Mouse (Mus musculus) mouse embryonic stem cell (cell line): Measurements from ENCODE around the gene Cebpa.

ENCODE experiments used
- in situ Hi-C, 2 experiments: fragments of 300-500 bp; cut with MboI; formaldehyde crosslinking; loops; 1 replicate in 1 of 2; 3 replicates in 1 of 2; pipeline ENCODE4 v1.14.3; 2019 to 2020; ENCODE audit warnings: low sequenced_read_pairs in 2 of 2, low pct_unique_long_range_greater_than_20kb in 1 of 2, mixed read lengths in 1 of 2; ENCODE audit not compliant: unreplicated experiment in 1 of 2

The Cebpa gene

DNA sequence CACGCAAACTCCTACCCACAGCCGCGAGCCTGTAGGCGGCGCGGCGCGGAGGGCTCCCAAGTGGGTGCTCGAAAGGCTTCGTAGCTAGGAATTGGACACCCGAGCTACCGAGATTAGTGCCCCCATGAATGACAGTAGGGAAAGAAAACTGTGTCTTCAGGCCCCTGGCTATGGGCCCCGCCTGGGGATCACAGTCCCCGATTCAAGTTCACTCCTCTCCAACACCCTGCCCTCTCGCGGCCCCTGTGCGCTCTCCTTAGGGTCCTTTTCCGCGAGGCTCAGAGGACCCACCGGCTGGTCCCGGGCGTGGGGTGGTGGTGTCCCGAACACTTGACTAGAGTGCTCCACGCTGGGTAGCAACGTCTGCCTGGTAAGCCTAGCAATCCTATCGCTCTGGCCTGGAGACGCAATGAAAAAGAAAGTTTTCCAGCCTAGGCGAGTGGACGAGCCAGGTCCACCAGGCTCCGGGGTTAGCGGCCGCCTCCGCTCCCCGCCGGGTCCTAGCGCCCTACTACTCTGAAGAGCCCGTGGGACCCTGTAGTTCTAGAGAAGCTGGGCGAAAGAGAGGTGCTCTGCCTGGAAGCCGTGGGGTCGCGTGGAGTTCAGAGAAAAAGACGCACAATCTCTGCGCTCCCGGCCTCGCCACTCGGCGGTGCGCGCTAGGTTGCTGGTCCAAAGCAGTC lies 853 bp upstream of the Cebpa start:
- in situ Hi-C loops, result no loop called here

DNA sequence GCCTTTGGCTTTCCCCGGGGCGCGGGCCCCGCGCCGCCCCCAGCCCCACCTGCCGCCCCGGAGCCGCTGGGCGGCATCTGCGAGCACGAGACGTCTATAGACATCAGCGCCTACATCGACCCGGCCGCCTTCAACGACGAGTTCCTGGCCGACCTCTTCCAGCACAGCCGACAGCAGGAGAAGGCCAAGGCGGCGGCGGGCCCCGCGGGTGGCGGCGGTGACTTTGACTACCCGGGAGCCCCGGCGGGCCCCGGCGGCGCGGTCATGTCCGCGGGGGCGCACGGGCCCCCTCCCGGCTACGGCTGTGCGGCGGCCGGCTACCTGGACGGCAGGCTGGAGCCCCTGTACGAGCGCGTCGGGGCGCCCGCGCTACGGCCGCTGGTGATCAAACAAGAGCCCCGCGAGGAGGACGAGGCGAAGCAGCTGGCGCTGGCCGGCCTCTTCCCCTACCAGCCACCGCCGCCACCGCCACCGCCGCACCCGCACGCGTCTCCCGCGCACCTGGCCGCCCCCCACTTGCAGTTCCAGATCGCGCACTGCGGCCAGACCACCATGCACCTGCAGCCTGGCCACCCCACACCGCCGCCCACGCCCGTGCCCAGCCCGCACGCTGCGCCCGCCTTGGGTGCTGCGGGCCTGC lies 533 bp downstream of the Cebpa start:
- in situ Hi-C loops, result no loop called here

DNA sequence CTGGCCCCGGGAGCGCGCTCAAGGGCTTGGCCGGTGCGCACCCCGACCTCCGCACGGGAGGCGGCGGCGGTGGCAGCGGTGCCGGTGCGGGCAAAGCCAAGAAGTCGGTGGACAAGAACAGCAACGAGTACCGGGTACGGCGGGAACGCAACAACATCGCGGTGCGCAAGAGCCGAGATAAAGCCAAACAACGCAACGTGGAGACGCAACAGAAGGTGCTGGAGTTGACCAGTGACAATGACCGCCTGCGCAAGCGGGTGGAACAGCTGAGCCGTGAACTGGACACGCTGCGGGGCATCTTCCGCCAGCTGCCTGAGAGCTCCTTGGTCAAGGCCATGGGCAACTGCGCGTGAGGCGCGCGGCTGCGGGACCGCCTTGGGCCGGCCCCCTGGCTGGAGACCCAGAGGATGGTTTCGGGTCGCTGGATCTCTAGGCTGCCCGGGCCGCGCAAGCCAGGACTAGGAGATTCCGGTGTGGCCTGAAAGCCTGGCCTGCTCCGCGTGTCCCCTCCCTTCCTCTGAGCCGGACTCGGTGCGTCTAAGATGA lies 1.1 kb downstream of the Cebpa start:
- in situ Hi-C loops, result no loop called here

DNA sequence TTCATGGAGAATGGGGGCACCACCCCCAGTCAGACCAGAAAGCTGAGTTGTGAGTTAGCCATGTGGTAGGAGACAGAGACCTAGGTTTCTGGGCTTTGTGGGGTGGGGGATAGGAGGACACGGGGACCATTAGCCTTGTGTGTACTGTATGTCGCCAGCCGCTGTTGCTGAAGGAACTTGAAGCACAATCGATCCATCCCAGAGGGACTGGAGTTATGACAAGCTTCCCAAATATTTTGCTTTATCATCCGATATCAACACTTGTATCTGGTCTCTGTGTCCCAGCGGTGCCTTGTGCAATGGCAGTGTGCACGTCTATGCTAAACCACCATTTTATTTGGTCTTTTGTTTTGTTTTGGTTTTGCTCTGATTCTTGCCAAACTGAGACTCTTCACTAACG lies 2.1 kb downstream of the Cebpa start:
- in situ Hi-C loops, result no loop called here

DNA sequence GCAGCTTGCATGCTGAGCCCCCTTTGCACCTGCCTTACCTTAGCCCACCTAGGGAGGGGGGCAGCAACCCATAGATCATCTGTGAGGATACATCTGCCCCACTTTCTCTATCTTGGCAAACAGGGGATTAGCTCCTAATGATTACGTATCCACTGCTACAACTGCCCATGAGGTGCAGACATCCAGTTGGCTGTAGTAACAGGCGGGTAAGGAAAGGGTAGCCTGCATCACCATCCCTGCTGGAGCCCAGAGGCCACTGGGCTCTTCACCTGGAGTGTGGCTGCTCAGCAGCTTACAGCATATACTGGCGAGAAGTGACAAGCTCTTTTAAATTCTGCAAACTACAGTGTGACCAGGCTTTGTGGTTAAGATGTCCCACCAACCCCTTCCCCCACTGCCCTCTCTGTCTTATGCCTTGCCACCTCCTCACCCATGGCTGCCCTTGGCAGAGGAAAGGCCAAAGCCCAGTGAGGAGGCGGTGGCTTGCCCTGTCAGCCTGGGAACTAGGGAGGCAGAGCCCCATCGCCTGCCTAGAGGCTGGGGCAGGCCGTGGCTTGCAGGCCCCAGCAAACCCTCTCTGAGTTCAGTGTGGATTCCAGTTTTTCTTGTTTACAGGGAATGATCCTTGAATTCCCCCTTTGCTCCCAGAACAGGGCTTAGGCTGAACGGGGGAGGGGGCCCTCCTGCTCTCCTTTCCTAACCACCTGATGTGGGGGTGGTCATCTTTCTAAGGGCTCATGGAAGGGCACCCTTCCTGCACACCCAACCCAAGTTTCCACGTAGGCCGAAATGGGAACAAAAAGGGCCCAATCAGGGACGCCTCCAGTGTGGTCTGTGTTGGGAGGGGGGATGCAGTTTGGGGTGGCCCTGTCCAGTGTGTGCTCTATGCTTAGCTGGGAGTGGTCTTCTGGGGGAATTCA lies 3.6 kb downstream of the Cebpa start:
- in situ Hi-C loops, result no loop called here

DNA sequence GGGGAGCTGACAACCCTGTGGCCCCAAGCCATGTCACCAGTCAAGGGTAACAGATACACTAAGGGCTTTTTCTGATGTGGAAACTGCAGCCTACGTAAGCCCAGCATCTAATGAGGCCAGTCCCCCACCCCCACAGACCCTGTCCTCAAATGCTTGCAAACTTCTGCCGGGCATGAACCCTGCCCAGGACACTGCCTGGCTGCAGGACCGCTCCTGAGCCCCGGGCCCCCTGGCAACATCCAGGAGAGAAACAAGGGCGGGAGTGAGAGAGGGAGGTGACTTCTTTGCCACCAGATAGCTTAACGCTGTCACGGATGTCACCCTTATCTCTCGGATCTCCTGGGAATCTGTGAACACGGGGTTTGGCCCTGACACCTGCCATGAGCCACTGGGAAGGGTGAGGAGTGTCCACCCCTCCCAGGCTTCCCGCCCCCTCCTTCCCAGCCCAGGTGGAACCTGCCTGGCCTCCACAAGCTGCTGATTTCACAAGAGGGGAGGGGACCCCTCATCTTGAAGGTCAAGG lies 4.4 kb downstream of the Cebpa start:
- in situ Hi-C loops, result no loop called here

DNA sequence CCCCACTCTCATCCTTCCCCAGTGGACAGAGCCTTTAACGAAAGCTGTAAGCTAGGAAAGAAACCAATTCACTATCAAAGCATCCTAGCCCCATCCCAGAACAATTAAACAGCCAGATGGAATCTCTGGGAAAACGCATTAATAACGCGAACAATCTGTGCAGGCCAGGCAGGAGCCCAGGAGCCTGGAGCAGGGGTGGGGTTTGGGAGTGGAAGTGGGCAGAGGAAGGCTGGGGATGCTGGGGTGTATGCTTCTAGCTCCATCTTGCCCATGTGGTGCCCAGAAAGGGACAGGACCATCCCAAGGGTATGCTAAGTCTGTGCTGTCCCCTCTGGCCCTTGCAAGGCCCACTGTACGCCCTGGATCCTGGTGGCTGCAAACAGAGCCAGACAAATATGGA lies 5.1 kb downstream of the Cebpa start:
- in situ Hi-C loops, result no loop called here

DNA sequence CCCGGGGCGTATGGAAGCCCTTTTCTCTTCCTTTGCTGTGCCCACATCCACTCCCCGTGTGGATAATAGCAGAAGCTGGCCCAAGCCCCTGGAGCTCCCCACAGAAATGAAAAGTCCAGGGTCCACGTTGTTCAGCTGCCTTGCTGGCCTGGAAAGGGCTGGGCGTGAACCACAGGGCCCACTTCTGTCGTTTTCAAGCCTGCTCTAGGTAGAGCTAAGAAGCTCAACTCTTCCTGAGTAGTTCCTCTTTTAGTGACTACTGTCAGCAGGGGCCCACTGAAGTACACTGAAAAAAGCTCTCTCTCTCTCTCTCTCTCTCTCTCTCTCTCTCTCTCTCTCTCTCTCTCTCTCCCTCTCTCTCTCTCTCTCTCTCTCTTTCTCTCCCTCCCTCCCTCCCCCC lies 5.7 kb downstream of the Cebpa start:
- in situ Hi-C loops, result no loop called here

DNA sequence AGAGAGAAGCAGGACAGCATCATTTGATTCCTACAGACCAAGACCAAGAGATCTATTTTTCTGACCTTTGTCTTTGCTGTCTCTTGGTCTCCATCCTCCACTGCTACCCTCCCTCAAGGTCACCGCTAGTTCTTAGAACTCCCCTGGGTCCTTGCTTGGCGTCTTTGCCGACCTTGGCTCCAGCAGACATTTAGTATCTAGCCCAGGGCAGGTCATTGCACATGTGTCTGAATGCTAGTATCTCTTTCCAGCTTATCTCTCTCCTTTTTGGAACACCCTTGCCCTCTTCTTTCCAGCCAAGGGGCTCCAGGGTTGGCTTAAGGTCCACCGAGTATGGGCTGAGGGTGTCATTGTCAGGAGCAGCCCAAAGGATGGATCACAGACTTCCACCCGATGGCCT lies 6.9 kb downstream of the Cebpa start:
- in situ Hi-C loops, result no loop called here

DNA sequence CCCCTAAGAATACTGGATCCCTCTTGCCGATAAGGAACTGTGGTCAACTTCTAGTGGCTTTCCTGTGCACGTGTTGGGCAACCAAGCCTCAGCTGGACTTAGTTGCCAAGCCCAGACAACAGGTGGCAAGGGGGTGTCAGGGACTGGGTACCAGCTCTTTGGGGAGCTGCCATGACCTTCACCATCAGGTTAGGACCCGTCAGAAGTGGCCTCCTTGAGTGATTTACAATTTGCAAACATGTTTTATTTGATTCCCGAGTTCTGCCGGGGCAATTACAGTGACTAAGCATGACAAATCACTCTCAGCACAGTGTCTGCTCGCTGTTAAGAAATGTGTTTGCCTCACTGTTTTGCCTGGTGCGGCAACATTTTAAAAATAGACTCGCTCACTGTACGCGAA lies 7.9 kb downstream of the Cebpa start:
- in situ Hi-C loops, result no loop called here

DNA sequence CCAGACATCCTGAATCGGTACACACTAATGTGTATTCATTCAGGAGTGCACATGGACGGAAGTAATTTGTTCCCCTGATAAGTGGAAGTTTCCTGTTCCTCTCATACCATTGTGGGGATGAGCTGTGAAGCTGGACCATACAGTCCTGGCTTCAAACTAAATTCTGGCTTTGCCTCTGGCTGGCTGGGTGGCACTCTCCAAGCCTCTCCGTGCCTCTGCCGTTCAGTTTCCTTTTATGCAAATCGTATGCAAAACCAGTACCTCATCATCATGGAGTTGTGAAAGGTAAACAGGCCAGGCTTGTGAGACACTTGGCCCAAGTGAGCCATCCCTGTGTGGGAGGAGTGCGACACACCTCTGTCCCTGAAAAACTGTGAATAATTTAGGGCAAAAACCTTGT lies 8.6 kb downstream of the Cebpa start:
- in situ Hi-C loops, result no loop called here

DNA sequence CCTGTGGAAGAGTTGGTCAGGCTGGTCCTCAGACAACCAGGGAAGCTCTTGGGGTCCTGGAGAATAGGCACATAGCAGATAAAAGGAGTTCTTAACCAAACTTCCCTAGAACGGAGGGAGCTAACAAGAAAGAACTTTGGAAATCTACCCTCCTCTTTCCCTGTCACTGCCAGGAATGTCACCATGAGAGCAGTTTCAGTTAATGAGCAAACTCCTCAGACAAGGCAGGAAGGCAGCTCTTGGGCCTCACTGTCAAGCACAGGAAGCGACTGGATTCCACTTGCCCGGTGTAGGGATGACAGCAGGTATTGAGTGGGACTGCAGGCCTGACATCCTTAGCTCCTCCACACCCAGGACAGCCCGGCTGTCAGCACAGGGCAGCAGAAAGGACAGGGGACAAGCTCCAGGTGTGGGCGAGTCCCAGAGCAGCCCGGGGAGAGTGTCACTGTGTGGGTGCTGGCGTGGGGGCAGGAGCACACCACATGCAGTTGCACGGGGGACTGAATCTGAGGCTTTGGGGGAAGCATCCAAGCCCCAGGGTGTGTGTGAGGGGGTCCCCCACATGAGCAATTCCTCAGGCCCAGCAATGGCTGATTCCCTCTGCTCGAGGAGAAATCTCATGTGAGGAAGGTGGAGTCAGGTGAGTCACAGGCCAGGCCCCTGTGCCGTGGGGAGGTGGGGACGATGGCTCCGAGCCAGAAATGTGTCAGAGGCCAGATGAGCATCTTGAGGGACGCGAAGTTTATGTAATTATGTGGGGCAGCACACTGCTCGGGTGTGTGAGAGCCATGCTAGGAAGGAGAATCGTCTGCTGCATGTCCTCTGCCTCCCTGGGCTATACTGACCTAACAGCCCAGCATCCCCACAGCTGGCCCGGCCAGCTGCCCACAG lies 9.8 kb downstream of the Cebpa start:
- in situ Hi-C loops, result no loop called here

DNA sequence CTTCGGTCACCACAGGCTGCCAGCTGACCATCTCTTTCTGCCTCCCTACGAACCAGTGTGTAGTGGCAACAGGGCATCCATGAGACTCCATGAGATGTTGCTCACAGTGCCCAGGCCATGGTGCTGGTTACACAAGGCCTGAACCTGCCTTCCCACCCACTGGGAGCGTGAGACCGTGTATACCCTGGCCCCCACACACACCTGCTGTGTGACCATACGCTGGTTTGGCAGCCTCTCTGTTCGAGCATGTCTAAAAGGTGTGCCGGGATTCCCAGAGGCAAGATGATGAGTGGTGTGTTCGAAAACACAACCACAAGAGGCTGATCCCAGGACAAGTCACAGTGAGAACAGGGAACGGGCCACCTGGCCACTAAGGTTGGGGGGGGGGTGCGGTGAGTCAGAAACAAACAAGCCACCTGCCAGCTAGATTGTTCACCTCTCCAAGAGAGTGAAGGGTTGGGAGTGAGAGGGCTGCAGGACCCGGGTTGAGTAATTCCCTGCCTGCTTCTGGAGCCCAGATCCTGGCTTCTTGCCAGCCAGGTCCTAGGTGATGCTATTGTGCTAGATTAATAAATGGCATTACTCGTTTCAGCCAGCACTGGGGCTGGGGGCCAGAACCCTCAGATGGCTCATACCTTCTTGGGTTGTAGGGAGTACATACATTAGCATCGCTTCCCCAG lies 11.1 kb downstream of the Cebpa start:
- in situ Hi-C loops, result no loop called here

DNA sequence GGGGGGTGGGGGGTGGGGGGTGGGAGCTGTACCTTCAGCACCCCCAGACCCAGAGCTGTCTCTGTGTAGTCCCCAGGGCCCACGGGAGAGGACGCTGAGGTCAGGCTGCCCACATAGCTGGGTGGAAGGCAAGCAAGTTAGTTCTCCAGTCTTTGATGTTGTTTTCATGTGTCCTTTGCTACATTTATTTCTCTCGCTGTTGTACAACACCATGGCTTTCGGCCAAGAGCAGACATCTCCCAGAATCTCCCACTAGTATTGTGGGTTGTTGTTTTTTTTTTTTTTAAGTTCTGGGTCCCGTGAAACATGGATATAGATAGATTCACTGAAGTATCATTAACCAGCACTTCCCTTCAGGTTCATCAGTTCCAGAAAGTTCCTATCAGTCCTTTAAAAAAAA lies 11.8 kb downstream of the Cebpa start:
- in situ Hi-C loops, result no loop called here

DNA sequence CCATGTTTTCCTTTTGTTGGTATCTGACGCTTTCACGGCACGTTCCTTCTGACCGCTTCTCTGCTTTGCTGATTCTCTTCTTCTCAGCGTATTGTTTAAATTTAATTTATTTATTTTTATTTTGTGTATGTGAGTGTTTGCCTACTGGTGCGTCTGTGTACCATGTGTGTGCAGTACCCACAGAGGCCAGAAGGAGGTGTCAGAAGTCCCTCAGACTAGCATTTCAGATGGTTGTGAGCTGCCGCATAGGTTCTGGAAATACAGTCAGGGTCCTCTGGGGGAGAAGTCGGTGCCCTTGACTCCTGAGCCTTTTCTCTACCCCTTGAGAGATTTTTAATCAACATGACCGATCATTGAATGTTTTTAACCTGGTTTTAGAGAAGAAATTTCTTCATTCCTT lies 12.5 kb downstream of the Cebpa start:
- in situ Hi-C loops, result no loop called here

DNA sequence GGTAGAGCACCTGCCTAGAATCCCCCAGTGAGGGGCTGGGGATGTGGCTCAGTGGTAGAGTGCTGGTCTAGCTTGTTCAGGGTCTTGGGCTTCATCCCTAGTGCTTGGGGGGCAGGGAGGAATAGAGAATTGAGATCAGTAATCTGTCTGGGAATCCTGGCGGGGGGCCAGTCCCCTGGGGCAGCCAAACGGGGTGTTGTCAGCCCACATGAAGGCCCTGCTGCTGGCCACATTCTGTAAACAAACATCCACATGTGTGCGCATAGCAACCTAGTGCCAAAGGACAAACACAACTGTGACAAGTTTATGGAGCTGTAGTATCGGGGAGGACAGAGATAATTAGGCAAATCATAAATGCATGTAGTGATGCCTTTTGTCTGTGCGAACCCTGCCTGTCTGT lies 15.5 kb downstream of the Cebpa start:
- in situ Hi-C loops, result no loop called here

DNA sequence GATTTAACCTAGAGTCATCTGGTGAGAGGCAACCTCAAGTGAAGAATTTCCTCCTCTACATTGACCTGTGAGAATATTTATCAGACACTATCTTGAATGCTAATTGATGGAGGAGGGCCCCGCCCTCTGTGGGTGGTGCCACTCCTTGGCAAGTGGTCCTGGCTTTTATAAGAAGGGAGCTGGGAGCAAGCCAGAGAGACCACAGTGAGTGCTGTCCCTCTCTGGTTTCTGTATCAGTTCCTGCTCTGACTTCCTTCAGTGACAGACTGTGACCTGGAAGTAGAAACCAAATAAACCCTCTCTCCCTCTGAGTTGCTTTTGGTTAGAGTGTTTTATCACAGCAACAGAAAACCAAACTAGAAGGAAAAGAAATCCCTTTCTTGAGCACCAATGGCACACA lies 18.4 kb downstream of the Cebpa start:
- in situ Hi-C loops, result no loop called here

DNA sequence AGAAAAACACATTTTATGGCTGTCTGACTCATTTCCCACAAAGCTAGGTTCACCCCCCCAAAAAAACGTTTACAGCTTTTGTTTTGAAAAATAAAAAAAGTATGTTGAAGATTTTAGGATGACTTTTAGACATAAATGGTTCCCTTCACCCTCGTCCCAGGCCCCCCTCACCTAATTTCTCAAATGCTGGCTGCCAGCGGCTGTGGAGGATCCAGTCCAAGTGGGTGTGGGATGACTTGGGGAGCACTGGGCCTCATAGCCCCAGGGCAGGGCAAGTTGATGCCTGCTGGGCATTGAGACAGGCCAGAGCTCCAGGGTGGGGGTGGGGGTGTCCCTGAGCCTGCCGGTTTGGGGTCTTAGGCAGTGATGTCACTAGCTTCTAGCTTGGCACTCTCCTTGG lies 19.4 kb downstream of the Cebpa start:
- in situ Hi-C loops, result no loop called here
